Mouse (Mus musculus): ENCODE results near the gene Tm9sf3.

Tm9sf3 gene

GRCm38 (mm10) chr19:41262712-41263629 lies 826 bp downstream of the Tm9sf3 start:
- DNase-seq (ENCODE audit: extremely low spot score) = peak; percentile 74

DNA sequence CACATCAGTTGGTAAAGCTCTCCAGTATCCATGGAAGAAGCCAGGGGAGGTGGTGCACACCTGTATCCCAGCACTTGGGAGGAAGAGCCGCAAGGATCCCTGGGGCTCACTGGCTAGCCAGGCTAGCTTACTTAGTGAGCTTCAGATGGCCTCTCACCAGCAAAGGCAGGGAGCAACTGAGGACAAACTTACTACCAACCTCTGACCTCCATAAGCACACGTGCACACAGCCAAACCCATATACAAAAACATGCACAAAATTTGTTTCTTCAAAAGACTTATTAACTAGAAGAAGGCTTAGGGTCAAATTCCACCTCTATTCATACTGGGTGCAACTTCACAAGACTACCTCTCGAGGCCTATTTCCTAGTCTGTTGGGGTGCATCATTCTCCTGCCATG lies 3.1 kb downstream of the Tm9sf3 start:
- DNase-seq (ENCODE audit: extremely low spot score) = no peak

DNA sequence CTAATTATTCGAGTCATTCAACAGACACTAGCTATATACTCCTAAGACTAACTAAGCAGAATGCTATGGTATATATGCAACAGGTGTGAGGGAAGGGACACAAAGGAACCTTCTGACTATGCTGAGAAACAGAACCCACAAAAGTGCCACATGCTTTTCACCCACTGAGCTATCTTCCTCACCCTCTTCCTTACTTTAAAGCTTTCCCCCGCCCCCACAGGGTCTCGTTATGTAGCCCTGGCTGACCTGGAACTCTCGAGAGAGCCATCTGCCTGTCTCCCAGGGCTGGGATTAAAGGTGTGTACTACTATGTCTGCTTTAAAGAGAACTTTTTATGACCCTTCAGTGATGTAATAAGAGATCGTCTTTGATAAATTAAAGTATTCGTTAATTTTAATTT lies 4.5 kb downstream of the Tm9sf3 start:
- DNase-seq (ENCODE audit: extremely low spot score) = no peak

DNA sequence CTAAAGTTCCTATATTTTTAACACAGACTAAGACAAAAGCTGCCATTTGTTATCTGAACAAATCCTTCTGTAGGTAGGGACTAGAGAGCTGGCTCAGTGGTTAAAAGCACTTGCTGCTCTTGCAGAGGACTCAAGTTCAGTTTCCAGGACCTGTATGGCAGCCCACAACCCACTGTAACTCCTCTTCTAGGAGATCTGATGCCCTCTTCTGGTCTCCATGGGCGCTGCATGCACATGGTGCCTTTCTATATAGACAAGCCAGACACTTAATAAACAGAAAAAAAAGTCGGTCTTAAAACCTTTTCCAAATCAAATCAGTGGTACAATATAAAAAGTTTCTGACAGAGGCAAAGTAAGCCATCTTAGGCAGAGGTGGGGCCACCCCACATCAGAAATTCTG lies 5.1 kb downstream of the Tm9sf3 start:
- peak; percentile 47 for DNase-seq (ENCODE audit: extremely low spot score)

DNA sequence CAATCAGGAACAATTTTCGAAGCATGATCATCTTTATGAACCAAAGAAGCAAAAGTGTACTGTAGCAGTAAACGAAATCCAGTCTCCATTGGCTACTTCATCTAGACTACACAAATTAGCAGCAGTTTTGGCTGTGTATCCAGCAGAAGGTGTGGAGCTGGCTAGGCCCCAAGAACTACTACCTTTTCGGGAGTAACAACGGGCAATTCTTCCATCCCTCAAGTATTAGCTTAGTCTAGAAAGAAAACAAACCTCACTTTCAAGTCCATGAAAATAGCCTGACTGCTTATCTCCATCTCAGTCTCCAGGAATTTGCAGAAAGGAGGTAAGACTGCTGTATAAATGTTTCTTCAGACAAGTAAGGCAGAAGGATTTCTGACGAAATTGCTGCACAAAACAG lies 9.2 kb downstream of the Tm9sf3 start:
- DNase-seq (ENCODE audit: extremely low spot score) = no peak

GRCm38 (mm10) chr19:41248968-41249367 lies 14.8 kb downstream of the Tm9sf3 start:
- no peak for DNase-seq (ENCODE audit: extremely low spot score)

DNA sequence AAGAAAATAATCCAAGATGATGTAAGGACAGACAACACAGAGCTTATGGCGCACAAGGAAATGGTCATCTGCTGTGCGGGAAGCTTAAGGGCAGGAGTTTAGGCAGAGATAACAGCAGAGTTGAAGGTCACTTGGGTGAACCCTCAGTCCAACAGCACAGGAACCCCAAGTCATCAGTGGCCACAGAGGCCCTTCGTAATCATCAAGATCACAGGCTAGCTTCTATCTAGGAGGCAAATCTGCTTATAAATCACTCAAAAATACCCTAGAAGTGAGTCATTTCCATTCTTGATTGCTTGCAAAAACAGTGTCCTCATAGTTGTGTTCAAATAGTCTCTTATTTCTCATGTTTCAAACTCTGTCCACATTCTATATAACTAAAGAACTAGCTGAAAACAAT lies 15.5 kb downstream of the Tm9sf3 start:
- no peak for DNase-seq (ENCODE audit: extremely low spot score)

- no peak for DNase-seq (ENCODE audit: extremely low spot score)
These were observed 17.5 kb downstream of the Tm9sf3 start for GRCm38 (mm10) chr19:41246271-41246670.

DNA sequence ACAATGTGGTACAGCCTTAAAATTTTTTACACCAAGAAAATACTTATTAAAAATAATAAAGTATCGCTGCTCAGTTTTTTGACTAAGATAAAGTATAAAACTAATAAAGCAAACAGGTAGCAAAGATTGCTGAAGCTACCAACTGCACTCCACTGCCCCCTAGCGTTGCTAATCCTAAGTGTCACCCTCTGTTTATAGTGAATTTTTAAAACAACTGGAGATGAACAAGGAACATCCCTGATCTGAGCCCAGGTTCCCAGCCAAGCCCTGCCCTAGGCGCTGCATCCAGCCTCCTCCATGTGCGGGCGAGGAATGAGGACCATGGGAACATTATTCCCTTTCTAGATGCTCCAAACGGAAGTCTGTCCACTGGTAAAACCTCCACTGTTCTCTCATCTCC lies 19.2 kb downstream of the Tm9sf3 start:
- peak; percentile 32 for DNase-seq (ENCODE audit: extremely low spot score)

- no peak for DNase-seq (ENCODE audit: extremely low spot score)
These were observed 21.8 kb downstream of the Tm9sf3 start for GRCm38 (mm10) chr19:41241997-41242396.

- no peak for DNase-seq (ENCODE audit: extremely low spot score)
These were observed 30.1 kb downstream of the Tm9sf3 start for GRCm38 (mm10) chr19:41233698-41234097.

DNA sequence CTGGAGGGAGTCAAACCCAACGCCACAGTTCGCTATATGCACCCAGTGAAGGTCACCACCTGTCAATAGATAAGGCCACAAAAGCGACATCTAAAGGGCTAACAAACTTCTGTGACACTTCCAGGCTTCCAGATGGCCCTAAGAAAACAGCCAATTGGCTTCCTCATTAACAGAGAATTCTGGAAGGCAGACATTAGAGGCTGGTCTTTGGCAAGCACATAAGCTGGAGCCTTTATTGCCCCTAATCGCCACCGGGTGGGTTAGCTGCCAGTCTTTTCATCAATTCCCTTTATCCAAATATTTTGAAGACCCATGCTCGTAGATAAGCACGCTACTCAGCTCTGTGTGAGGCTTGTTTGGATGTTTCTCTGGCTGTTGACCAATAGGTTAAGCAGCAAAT lies 55.5 kb downstream of the Tm9sf3 start:
- DNase-seq (ENCODE audit: extremely low spot score) = no peak

DNA sequence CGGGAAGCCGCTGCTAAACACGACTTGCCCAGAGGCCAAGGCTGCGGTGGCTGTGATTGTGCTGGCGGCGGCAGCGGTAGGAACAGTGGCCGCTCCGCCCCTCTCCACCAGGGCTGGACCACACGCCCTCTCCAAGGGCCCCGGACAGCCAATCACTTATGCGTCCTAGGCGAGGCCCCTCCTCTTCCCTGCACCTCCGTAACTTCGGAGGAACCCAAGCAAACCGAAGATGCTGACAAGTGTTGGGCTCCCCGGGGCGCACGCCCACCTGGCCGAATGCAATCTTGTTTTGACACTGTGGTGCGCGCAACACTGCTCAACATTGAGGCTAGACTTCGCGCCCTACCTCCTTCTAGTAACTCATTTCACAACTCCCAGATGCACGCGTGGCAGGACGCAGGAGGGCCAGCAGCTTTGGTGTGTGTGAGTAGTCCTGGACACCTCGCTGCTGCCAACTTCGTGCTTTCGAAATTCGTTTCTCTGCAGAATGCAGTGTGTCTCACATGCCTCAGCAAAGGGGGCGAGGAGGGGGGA lies 56.9 kb downstream of the Tm9sf3 start, which contains the start of gene Tll2:
TSS of gene Tll2 (minus strand) at position 25 of the 534 bp plus-strand sequence.
- peak; percentile 75 for DNase-seq (ENCODE audit: extremely low spot score)

- DNase-seq (ENCODE audit: extremely low spot score) = peak; percentile 49
These were observed 57.6 kb downstream of the Tm9sf3 start for GRCm38 (mm10) chr19:41206041-41206810.

DNA sequence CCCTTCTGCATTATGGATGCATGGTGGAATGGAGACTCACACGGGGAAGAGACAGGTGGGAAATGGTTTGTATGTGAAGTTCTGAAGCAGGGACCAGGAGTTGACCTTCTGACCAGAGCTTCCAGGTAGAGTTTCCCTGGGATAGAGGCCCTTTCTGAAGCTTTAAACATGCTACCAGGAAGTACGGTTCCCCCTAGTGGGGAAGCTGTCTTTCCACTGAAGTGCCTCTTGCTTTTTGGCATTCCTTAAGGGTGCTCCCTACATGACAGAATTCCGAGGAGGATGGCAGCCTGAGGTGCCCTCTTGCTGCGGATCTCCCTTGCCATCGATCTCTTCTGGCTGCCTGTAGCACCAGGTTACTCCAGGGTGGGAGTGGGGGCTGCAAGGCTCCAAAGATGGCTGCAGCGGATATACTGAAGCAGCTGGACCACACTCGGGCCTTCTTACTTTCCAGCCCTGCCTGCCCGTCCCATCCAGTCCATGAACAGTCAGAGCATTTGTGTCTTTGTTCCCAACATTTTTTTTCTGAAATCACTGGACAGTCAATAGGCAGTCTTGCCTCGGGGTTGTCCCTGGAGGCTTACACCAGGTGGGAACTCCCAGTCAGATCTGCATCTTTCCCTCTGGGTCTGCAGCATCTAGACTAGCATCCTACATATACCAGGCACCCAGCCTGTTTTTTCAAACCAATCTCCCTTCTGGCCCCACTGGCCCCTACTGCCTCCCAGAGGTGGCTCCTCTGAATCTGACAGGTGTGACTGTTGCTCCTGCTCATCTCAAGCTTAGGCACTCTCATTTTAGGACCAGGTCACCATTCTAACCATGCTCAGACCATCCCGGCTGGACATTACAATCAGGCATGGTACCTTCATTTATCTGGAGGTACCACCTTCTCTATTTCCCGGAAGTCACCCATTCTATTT lies 59.4 kb downstream of the Tm9sf3 start:
- no peak for DNase-seq (ENCODE audit: extremely low spot score)

GRCm38 (mm10) chr19:41197606-41198005 lies 66.2 kb downstream of the Tm9sf3 start:
- DNase-seq (ENCODE audit: extremely low spot score) = no peak

DNA sequence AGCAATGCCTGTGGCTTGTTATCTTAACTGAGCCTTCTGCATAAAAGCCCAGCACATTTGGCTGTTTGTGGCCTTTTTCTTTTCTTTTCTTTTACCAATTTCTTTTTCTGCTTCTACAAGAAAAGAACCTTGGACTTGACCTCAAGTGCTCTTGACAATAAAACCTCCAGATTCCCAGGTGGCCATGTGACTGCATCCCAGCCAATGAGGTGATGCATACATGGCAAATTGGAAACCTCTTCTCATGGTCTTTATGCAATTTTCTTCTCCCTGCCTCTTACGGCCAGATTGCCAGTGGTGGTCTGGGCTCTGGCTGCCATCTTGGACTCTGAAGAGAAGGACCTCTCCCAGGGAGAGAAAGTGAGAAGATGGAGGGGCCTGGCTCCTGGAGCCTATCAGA lies 70.4 kb downstream of the Tm9sf3 start:
- DNase-seq (ENCODE audit: extremely low spot score) = no peak

- no peak for DNase-seq (ENCODE audit: extremely low spot score)
These were observed 70.8 kb downstream of the Tm9sf3 start for GRCm38 (mm10) chr19:41192953-41193352.

DNA sequence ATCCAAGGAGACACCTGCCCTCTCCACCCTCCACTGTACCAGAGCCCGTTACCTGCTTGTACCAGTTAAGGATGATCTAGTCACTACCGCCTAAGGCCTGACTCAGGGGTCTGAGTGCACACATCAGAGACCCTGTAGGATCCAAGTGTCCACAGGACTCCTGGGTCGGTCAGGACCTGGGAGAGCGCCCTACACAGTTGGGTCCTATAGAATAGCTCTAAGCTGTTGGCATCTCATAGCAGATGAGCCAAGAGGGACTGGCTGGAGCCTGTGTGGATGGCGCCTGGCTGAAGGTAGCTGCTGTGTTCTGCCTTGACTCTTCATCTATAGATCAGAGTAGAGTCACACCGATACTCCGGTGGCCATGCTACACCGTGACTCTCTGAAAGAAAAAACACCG lies 72.1 kb downstream of the Tm9sf3 start:
- peak; percentile 23 for DNase-seq (ENCODE audit: extremely low spot score)

- DNase-seq (ENCODE audit: extremely low spot score) = no peak
These were observed 72.8 kb downstream of the Tm9sf3 start for GRCm38 (mm10) chr19:41190876-41191434.

- DNase-seq (ENCODE audit: extremely low spot score) = no peak
These were observed 86.5 kb downstream of the Tm9sf3 start for GRCm38 (mm10) chr19:41177331-41177730.

All from embryo, embryonic 9.5 days (tissue).